Mouse (Mus musculus) thymus, adult 2 months (tissue): ENCODE results near the gene Rpap1. TPM values are rescaled to one million over a fixed set of nuclear protein-coding genes. Genes with fewer than 3 reads are reported as not detected.
A peak's percentile ranks its signal among the peaks of the same experiment; 100 is the strongest.

Source experiments
- DNase-seq: peaks from one replicate; pipeline ENCODE4 v3.0.0; 2021
- H3K27ac ChIP-seq: fragments of 200-500 bp; 2 replicates; pipeline ENCODE4 v1.5.1; 2012; ENCODE audit warnings: low read length, control low read depth; ENCODE audit not compliant: control insufficient read depth, insufficient read depth
- H3K27me3 ChIP-seq: fragments of 200-500 bp; 2 replicates; pipeline ENCODE4 v1.6.1; 2012; ENCODE audit warnings: mild to moderate bottlenecking, low read length, moderate library complexity, mixed read lengths; ENCODE audit not compliant: control insufficient read depth, insufficient read depth
- H3K36me3 ChIP-seq: fragments of 200-500 bp; 2 replicates; pipeline ENCODE4 v1.6.1; 2012; ENCODE audit warnings: mild to moderate bottlenecking, low read length, moderate library complexity; ENCODE audit not compliant: control insufficient read depth, insufficient read depth
- H3K4me1 ChIP-seq: fragments of 200-500 bp; replicated peaks from 2 replicates; pipeline ENCODE4 v1.6.1; 2012; ENCODE audit warnings: low read length; ENCODE audit not compliant: control insufficient read depth, insufficient read depth
- H3K4me3 ChIP-seq: fragments of 200-500 bp; 2 replicates; pipeline ENCODE4 v1.5.1; 2012; ENCODE audit warnings: mild to moderate bottlenecking, low read length, control low read depth, moderate library complexity; ENCODE audit not compliant: control insufficient read depth, insufficient read depth
- CTCF ChIP-seq: fragments of 200-500 bp; IDR thresholded peaks from 2 replicates; pipeline ENCODE4 v1.5.1; 2012; ENCODE audit warnings: mild to moderate bottlenecking, control low read depth, low read length, moderate library complexity, borderline replicate concordance; ENCODE audit not compliant: control insufficient read depth, poor library complexity, insufficient read depth; ENCODE audit errors: extremely low read depth
- POLR2A ChIP-seq: fragments of 200-500 bp; IDR thresholded peaks from 2 replicates; pipeline ENCODE4 v1.6.1; 2012; ENCODE audit warnings: mild to moderate bottlenecking, low read length, control low read depth, moderate library complexity; ENCODE audit not compliant: control insufficient read depth, poor library complexity, insufficient read depth; ENCODE audit errors: extremely low read depth
- WGBS: fragments of 180-500 bp; shearing (Covaris S2); methylation state at CpG from one replicate; pipeline ENCODE4 v1.1.7; 2018; 5-methylcytosine and 5-hydroxymethylcytosine counted together
- polyA plus RNA-seq: library from polyadenylated mRNA; depleted of rRNA; stranded (reverse); fragments of >200 nt; gene quantifications from 2 replicates; pipeline ENCODE4 v1.2.3, GENCODE M21; 2012; rRNA removed

The Rpap1 gene
- polyA plus RNA-seq = 54.6 and 64.4 TPM in 2 replicates

- H3K4me1 ChIP-seq = no peaks in the 10 kb centered on the region; the same call in 1 of the 2 replicates
- under 1% methylated on average over 44 of the region's 44 CpGs for WGBS
- no peak within 1 kb of the TSS; the same call in 1 of the 2 replicates for H3K27ac ChIP-seq
- peak within 1 kb of the TSS; percentile 57 for H3K4me3 ChIP-seq
- peak; percentile 88 for TF ChIP-seq POLR2A
- TF ChIP-seq CTCF = 0 out of 2 replicates have a peak, but pooled peaks have one; percentile 39
- DNase-seq = peak; percentile 85
- H3K36me3 ChIP-seq = peaks cover 8% of the 10 kb centered on the region
- H3K27me3 ChIP-seq = no peaks in the 10 kb centered on the region
These were observed at the start of gene Rpap1 for GRCm38 (mm10) chr2:119787206-119787883. Gene Rpap1 (minus strand): TSS chr2:119787537.

DNA sequence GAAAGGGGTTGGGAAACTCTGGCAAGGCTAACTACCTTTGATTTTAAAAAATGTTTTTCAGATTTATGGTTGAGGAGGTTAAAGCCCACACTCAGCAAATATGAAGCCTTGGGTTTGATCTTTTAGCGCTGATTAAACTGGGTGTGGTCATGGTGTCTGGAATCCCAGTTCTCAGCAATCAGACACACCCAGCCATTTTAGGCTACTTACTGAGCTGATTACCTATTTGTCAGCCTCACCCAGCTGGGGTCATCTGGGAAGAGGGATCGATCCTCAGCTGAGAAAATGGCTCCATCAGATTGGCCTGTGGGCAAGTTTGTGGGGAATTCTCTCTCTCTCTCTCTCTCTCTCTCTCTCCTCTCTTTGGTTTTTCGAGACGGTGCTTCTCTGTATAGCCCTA is 46.9 kb upstream of the Rpap1 start:
- TF ChIP-seq POLR2A = no peak
- no peak for TF ChIP-seq CTCF
- WGBS = 89% methylated on average over 4 of the region's 4 CpGs
- Histone ChIP-seq H3K36me3 (no peaks in the 10 kb centered on the region), H3K27me3 (no peaks in the 10 kb centered on the region), H3K27ac (no peak overlapping the region), H3K4me1 (no peaks in the 10 kb centered on the region), H3K4me3 (no peak overlapping the region)
- DNase-seq = no peak

DNA sequence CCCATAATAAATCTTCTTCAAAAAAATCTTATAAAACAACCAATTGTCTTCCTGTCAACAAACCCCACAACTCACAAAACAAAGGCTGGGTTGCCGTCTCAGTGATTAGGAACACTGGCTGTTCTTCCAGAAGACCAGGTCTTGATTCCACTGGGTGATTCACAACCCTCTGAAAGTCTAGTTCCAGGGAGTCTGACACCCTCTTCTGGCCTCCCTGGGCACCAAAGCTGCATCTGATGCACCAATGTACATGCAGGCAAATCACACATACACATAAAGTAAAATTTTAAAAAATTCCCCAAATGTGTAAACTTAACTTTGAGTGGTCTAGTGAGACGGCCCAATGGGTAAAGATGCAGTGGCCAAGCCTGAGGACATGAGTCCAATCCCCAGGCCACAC is 43.2 kb upstream of the Rpap1 start:
- no peak overlapping the region for H3K4me3 ChIP-seq
- H3K27ac ChIP-seq = no peak overlapping the region
- TF ChIP-seq CTCF = no peak
- no peak for TF ChIP-seq POLR2A
- WGBS = 83% methylated on average over 2 of the region's 2 CpGs
- no peaks in the 10 kb centered on the region for H3K4me1 ChIP-seq
- no peak for DNase-seq
- H3K27me3 ChIP-seq = no peaks in the 10 kb centered on the region
- H3K36me3 ChIP-seq = no peaks in the 10 kb centered on the region

- H3K4me1 ChIP-seq = no peaks in the 10 kb centered on the region
- WGBS = 98% methylated on average over 9 of the region's 9 CpGs
- H3K4me3 ChIP-seq = no peak overlapping the region
- H3K36me3 ChIP-seq = no peaks in the 10 kb centered on the region
- no peak for TF ChIP-seq CTCF
- H3K27me3 ChIP-seq = no peaks in the 10 kb centered on the region
- no peak for DNase-seq
- H3K27ac ChIP-seq = no peak overlapping the region
These were observed 33.8 kb upstream of the Rpap1 start for GRCm38 (mm10) chr2:119821136-119821535.

DNA sequence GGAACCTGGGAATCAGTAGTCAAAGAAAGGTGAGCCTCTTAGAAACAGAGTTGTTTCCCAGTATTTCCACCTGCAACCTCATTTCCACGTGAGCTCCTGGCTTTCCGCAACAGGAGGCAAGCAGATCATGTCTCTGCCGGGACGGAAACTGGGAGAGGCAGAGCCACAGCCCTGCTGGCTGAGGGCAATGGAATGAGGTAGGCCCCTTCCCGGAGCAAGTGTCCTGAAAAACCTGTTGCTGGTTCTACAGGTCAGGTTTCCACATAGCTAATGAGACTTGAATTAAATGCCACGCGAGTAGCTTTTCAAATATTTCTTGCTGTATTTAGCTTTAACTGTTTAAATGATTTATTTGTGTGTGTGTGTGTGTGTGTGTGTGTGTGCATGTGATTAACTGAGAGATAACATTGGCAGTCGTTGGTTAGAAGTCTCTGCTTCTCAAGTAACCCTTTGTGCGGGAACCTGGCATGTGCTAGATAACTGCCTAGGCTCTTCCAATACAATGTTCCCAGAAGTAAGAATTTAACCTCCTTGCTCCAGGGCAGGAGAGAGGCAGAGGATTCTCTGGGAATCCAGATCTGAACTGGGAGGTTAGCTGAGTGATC is 31.4 kb upstream of the Rpap1 start:
- H3K27me3 ChIP-seq = no peaks in the 10 kb centered on the region
- H3K4me1 ChIP-seq = peaks cover 4% of the 10 kb centered on the region
- WGBS = 76% methylated on average over 9 of the region's 9 CpGs
- DNase-seq = no peak
- no peak for TF ChIP-seq POLR2A
- TF ChIP-seq CTCF = no peak
- H3K36me3 ChIP-seq = no peaks in the 10 kb centered on the region
- no peak overlapping the region for H3K27ac ChIP-seq
- H3K4me3 ChIP-seq = no peak overlapping the region

DNA sequence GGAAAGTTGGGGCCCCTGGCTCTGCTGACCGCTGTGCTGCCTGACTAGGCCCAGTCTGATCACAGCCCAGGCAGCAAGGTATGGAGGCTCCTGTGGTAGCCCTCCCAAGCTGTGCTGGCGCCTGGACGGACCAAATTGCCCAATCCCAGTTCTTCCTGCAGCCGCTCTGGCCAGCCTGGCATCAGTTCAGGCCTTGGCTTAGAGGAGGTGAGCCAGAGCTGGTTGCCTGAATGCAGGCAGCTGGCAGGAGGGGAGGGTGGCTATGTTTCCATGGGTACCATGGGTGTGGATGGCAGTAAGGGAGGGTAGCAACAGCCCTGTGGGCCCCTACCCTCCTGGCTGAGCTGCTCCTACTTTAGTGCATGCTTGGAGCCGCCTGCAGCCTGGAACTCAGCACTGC is 29.7 kb upstream of the Rpap1 start:
- WGBS = 98% methylated on average over 5 of the region's 5 CpGs
- H3K36me3 ChIP-seq = no peaks in the 10 kb centered on the region
- no peak for DNase-seq
- TF ChIP-seq CTCF = no peak
- no peak for TF ChIP-seq POLR2A
- peaks cover 7% of the 10 kb centered on the region for H3K4me1 ChIP-seq
- H3K27me3 ChIP-seq = no peaks in the 10 kb centered on the region
- H3K27ac ChIP-seq = no peak overlapping the region
- H3K4me3 ChIP-seq = no peak overlapping the region

DNA sequence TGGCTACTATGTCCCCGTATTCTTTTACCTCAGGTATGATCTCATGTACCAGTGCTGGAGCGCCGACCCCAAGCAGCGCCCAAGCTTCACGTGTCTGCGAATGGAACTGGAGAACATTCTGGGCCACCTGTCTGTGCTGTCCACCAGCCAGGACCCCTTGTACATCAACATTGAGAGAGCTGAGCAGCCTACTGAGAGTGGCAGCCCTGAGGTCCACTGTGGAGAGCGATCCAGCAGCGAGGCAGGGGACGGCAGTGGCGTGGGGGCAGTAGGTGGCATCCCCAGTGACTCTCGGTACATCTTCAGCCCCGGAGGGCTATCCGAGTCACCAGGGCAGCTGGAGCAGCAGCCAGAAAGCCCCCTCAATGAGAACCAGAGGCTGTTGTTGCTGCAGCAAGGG is 29.3 kb upstream of the Rpap1 start:
- H3K27me3 ChIP-seq = no peaks in the 10 kb centered on the region
- 97% methylated on average over 13 of the region's 13 CpGs for WGBS
- TF ChIP-seq POLR2A = no peak
- TF ChIP-seq CTCF = no peak

More for the DNA sequence above, 29.3 kb upstream of the Rpap1 start:
- DNase-seq = no peak
- H3K4me1 ChIP-seq = peaks cover 7% of the 10 kb centered on the region
- H3K36me3 ChIP-seq = no peaks in the 10 kb centered on the region
- no peak overlapping the region for H3K4me3 ChIP-seq
- H3K27ac ChIP-seq = no peak overlapping the region
